Mouse (Mus musculus) liver, postnatal 0 days (tissue): Measurements from ENCODE around the gene Ppm1f. TPM values are rescaled to one million over a fixed set of nuclear protein-coding genes. Genes with fewer than 3 reads are reported as not detected.

ENCODE experiments used
- ATAC-seq: fragments of 200-750 bp; cut with Nextera tagmentation; 2 replicates; pipeline ENCODE4 v1.8.0; 2017; ENCODE audit warnings: mild to moderate bottlenecking, moderate library complexity
- DNase-seq: peaks from one replicate; pipeline ENCODE4 v3.0.0-alpha.2; 2016
- H3K27ac ChIP-seq: fragments of 300-500 bp; sonication (generic); 2 replicates; pipeline ENCODE4 v1.5.1; 2014; ENCODE audit warnings: antibody characterized with exemption, moderate library complexity, mild to moderate bottlenecking, low read depth
- H3K27me3 ChIP-seq: fragments of 300-500 bp; sonication (generic); 2 replicates; pipeline ENCODE4 v1.6.1; 2014; ENCODE audit warnings: low read length, control low read depth, mixed read lengths; ENCODE audit not compliant: insufficient read depth
- H3K36me3 ChIP-seq: fragments of 300-500 bp; sonication (generic); replicated peaks from 2 replicates; pipeline ENCODE4 v1.6.1; 2014; ENCODE audit warnings: mild to moderate bottlenecking, control low read depth, low read length, moderate library complexity, mixed read lengths; ENCODE audit not compliant: insufficient read depth
- H3K4me1 ChIP-seq: fragments of 300-500 bp; sonication (generic); 2 replicates; pipeline ENCODE4 v1.6.1; 2014; ENCODE audit warnings: antibody characterized with exemption, mild to moderate bottlenecking, control low read depth; ENCODE audit not compliant: insufficient read depth
- H3K4me2 ChIP-seq: fragments of 300-500 bp; sonication (generic); 2 replicates; pipeline ENCODE4 v1.6.1; 2014; ENCODE audit warnings: low read depth, mild to moderate bottlenecking, low read length, moderate library complexity, mixed read lengths
- H3K4me3 ChIP-seq: fragments of 300-500 bp; sonication (generic); 2 replicates; pipeline ENCODE4 v1.5.1; 2014; ENCODE audit warnings: low read depth, low read length
- H3K9ac ChIP-seq: fragments of 300-500 bp; sonication (generic); replicated peaks from 2 replicates; pipeline ENCODE4 v1.6.1; 2014; ENCODE audit warnings: mild to moderate bottlenecking, moderate library complexity
- H3K9me3 ChIP-seq: fragments of 300-500 bp; sonication (generic); 2 replicates; pipeline ENCODE4 v1.6.1; 2016; ENCODE audit warnings: mild to moderate bottlenecking, control low read depth, low read length, mixed read lengths
- CTCF ChIP-seq: sonication (generic); IDR thresholded peaks from 2 replicates; pipeline ENCODE4 v1.5.1; 2016; ENCODE audit warnings: antibody characterized with exemption, low read depth
- EP300 ChIP-seq: IDR thresholded peaks from 2 replicates; pipeline ENCODE4 v1.6.1; 2016; ENCODE audit warnings: antibody characterized with exemption, low read depth, mild to moderate bottlenecking
- WGBS: fragments of 180-500 bp; shearing (Covaris S2); extraction: QIAGEN DNeasy Blood & Tissue Kit; methylation state at CpG from one replicate; pipeline ENCODE4 v1.1.7; 2014; ENCODE audit not compliant: insufficient replicate concordance; 5-methylcytosine and 5-hydroxymethylcytosine counted together
- polyA plus RNA-seq: library from polyadenylated mRNA; unstranded; fragments of >200 nt; fragmentation: Nextera tagmentation; extraction: Ambion mirVana; gene quantifications from 2 replicates; pipeline ENCODE4 v1.2.1, GENCODE M21; 2015

Ppm1f gene
- polyA plus RNA-seq, 1 experiment from 2014 or later, result 4.5 TPM

GRCm38 (mm10) chr16:16902329-16902728 lies 6.1 kb downstream of the Ppm1f start:
- H3K27me3 ChIP-seq, result no peaks in the 10 kb centered on the region
- no peak overlapping the region for H3K4me2 ChIP-seq
- no peak overlapping the region for H3K4me3 ChIP-seq
- no peak overlapping the region for H3K9ac ChIP-seq
- no peak overlapping the region for H3K27ac ChIP-seq
- ATAC-seq (no peak), DNase-seq (no peak)
- H3K36me3 ChIP-seq, result 0 out of 2 replicates have a peak, but pooled peaks cover 13% of the 10 kb centered on the region
- peaks cover 18% of the 10 kb centered on the region for H3K4me1 ChIP-seq
- no peaks in the 10 kb centered on the region for H3K9me3 ChIP-seq
- 50% methylated on average over 4 of the region's 4 CpGs for WGBS
- TF ChIP-seq EP300 (no peak), CTCF (no peak)

GRCm38 (mm10) chr16:16903188-16903587 lies 6.9 kb downstream of the Ppm1f start:
- Histone ChIP-seq H3K36me3 (0 out of 2 replicates have a peak, but pooled peaks cover 13% of the 10 kb centered on the region), H3K4me2 (no peak overlapping the region), H3K27me3 (no peaks in the 10 kb centered on the region), H3K9ac (no peak overlapping the region), H3K9me3 (no peaks in the 10 kb centered on the region), H3K27ac (no peak overlapping the region), H3K4me1 (peaks cover 9% of the 10 kb centered on the region), H3K4me3 (no peak overlapping the region)
- no peak for TF ChIP-seq EP300
- TF ChIP-seq CTCF, result no peak
- no peak for ATAC-seq
- no peak for DNase-seq
- WGBS, result 80% methylated on average over 5 of the region's 5 CpGs

- 0 out of 2 replicates have a peak, but pooled peaks have one; percentile 15 for TF ChIP-seq EP300
- TF ChIP-seq CTCF, result no peak
- Histone ChIP-seq H3K36me3 (peaks cover 17% of the 10 kb centered on the region), H3K4me3 (no peak overlapping the region), H3K9ac (no peak overlapping the region), H3K4me1 (peaks cover 5% of the 10 kb centered on the region), H3K4me2 (no peak overlapping the region), H3K27me3 (no peaks in the 10 kb centered on the region), H3K27ac (no peak overlapping the region), H3K9me3 (no peaks in the 10 kb centered on the region)
- peak; percentile 66 for ATAC-seq
- DNase-seq, result peak; percentile 28
- 47% methylated on average over 6 of the region's 6 CpGs for WGBS
Observed at GRCm38 (mm10) chr16:16907799-16908198, 11.5 kb downstream of the Ppm1f start.

GRCm38 (mm10) chr16:16911641-16912597 lies 15.7 kb downstream of the Ppm1f start:
- no peaks in the 10 kb centered on the region for H3K4me1 ChIP-seq
- ATAC-seq (peak; percentile 79), DNase-seq (peak; percentile 74)
- H3K27ac ChIP-seq, result no peak overlapping the region
- no peak overlapping the region for H3K9ac ChIP-seq
- WGBS, result 47% methylated on average over 13 of the region's 13 CpGs
- H3K4me3 ChIP-seq, result no peak overlapping the region
- H3K36me3 ChIP-seq, result peaks cover 20% of the 10 kb centered on the region
- no peaks in the 10 kb centered on the region for H3K27me3 ChIP-seq
- no peaks in the 10 kb centered on the region for H3K9me3 ChIP-seq
- no peak overlapping the region for H3K4me2 ChIP-seq
- TF ChIP-seq CTCF (peak; percentile 98), EP300 (no peak)

GRCm38 (mm10) chr16:16913440-16913839 lies 17.2 kb downstream of the Ppm1f start:
- ATAC-seq (no peak), DNase-seq (no peak)
- TF ChIP-seq CTCF (no peak), EP300 (no peak)
- no peaks in the 10 kb centered on the region for H3K4me1 ChIP-seq
- no peak overlapping the region for H3K4me3 ChIP-seq
- H3K27me3 ChIP-seq, result no peaks in the 10 kb centered on the region
- no peak overlapping the region for H3K27ac ChIP-seq
- no peak overlapping the region for H3K4me2 ChIP-seq
- no peak overlapping the region for H3K9ac ChIP-seq
- no peaks in the 10 kb centered on the region for H3K9me3 ChIP-seq
- WGBS, result 55% methylated on average over 1 of the region's 1 CpGs
- H3K36me3 ChIP-seq, result peaks cover 35% of the 10 kb centered on the region

GRCm38 (mm10) chr16:16918441-16919117 lies 22.3 kb downstream of the Ppm1f start:
- no peak for DNase-seq
- Histone ChIP-seq H3K27ac (no peak overlapping the region), H3K9ac (no peak overlapping the region), H3K4me2 (no peak overlapping the region), H3K4me1 (no peaks in the 10 kb centered on the region), H3K4me3 (no peak overlapping the region), H3K27me3 (no peaks in the 10 kb centered on the region), H3K36me3 (peaks cover 43% of the 10 kb centered on the region), H3K9me3 (no peaks in the 10 kb centered on the region)
- no peak for ATAC-seq
- no peak for TF ChIP-seq CTCF
- TF ChIP-seq EP300, result no peak
- 77% methylated on average over 7 of the region's 7 CpGs for whole genome bisulfite sequencing
